Comparison of ENCODE assay signal across 8 mouse cellular contexts in the genomic region with DNA sequence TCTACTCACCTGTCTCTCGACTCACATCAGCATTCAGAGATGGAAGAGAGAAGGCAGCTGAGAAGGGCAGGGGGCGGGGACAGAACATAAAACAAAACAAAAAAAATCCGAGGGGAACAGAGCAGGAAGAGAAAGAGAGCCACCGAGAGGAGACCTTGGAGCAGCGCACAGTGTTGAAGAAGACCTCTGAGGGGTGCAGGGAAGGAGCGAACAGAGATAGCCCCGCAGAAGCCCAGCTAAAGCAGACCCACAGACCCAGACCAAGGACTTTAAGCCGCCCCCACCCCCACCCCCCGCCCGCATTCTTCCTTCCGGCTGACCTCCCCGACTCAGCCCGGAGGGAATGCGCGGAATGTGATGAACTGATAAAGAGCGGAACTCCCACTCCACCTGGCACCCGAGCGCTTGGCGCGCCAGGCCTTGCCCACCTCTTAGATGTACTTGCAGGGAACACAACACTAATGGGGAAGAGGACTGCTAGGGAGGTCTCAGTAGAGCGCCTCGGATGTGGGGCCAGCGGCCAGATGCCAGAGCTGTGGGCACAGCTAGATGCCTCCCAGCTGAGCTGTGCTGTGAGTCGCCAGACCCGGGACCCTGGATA. TPM values are rescaled to one million over a fixed set of nuclear protein-coding genes. Genes with fewer than 3 reads are reported as not detected.
DNase-seq lines count a peak whose midpoint lies in the region; ATAC-seq and TF ChIP-seq lines count a peak whose summit lies in the region.

No protein-coding gene starts in this region.

- intact Hi-C loops in left cerebral cortex, postnatal 10 days (cut with DNase I), result loop anchor here (1.0 kb wide), 1 partner anchor 29 kb away; a partner anchor contains a TSS

- ATAC-seq in heart, postnatal 0 days (ENCODE audit: insufficient read depth, low read depth), result no peak
- ATAC-seq in liver, embryonic 14.5 days (ENCODE audit: insufficient read depth), result no peak
- ATAC-seq in neural tube, embryonic 15.5 days (ENCODE audit: low FRiP score), result no peak

- 0 out of 2 replicates have a peak, but pooled peaks cover 4% of the 10 kb centered on the region for H3K4me1 ChIP-seq in heart, postnatal 0 days (ENCODE audit: control insufficient read depth, insufficient read depth)
- peaks cover 0 to 5% of the 10 kb centered on the region in 2 experiments; a peak in 2 of 4 replicates for H3K4me1 ChIP-seq in liver, embryonic 14.5 days (replicated peaks; ENCODE audit: control insufficient read depth in 2 of 2, insufficient read depth in 2 of 2, low read length in 1 of 2)
- H3K4me1 ChIP-seq in neural tube, embryonic 15.5 days, result peaks cover 21% of the 10 kb centered on the region

- TF ChIP-seq CTCF in heart, postnatal 0 days (IDR thresholded peaks at IDR 0.05; ENCODE audit: low read depth), result peak; percentile 4; the same call in 1 of the 2 replicates
- TF ChIP-seq CTCF in liver, embryonic 14.5 days (IDR thresholded peaks at IDR 0.05; ENCODE audit: low read depth), result no peak
- TF ChIP-seq CTCF in layer of hippocampus, adult 2 months (conservative IDR thresholded peaks at IDR 0.05), result no peak

- no peak for TF ChIP-seq EP300 in heart, postnatal 0 days (IDR thresholded peaks at IDR 0.05; ENCODE audit: low read depth)
- TF ChIP-seq EP300 in liver, embryonic 14.5 days (IDR thresholded peaks at IDR 0.05; ENCODE audit: low read depth), result no peak

- H3K4me2 ChIP-seq in heart, postnatal 0 days (ENCODE audit: low read depth, low read length), result peak overlapping the region; percentile 52
- peak overlapping the region; percentile 2; the same call in 1 of the 2 replicates for H3K4me2 ChIP-seq in liver, embryonic 14.5 days (ENCODE audit: low read depth)
- H3K4me2 ChIP-seq in neural tube, embryonic 15.5 days, result peak overlapping the region; percentile 45

- H3K9ac ChIP-seq in heart, postnatal 0 days (replicated peaks; ENCODE audit: low read depth, low read length), result no peak overlapping the region; the same call in 1 of the 2 replicates
- no peak overlapping the region for H3K9ac ChIP-seq in liver, embryonic 14.5 days (replicated peaks)
- no peak overlapping the region for H3K9ac ChIP-seq in neural tube, embryonic 15.5 days (replicated peaks)

- H3K9me3 ChIP-seq in heart, postnatal 0 days (replicated peaks; ENCODE audit: control insufficient read depth, low read length), result peaks cover 4% of the 10 kb centered on the region; the same call in 1 of the 2 replicates
- no peaks in the 10 kb centered on the region for H3K9me3 ChIP-seq in liver, embryonic 14.5 days (ENCODE audit: control insufficient read depth, low read length)
- no peaks in the 10 kb centered on the region for H3K9me3 ChIP-seq in neural tube, embryonic 15.5 days (replicated peaks)

- DNase-seq in 3T3-L1 (ENCODE audit: low read depth, low spot score) (peak; percentile 46), NIH3T3 (ENCODE audit: low read depth) (peak; percentile 62)
- no peak for DNase-seq in heart, postnatal 0 days (ENCODE audit: low spot score)
- DNase-seq in liver, embryonic 14.5 days (ENCODE audit: low read depth in 3 of 3, low spot score in 3 of 3), result no peak
- DNase-seq in layer of hippocampus, adult 2 months (ENCODE audit: low spot score in 2 of 2), result no peak
- no peak for DNase-seq in left cerebral cortex, postnatal 10 days (ENCODE audit: extremely low spot score in 1 of 2, low spot score in 2 of 2)
- DNase-seq in spleen, postnatal 14 days (ENCODE audit: low spot score in 2 of 2), result no peak

- H3K36me3 ChIP-seq in heart, postnatal 0 days (replicated peaks; ENCODE audit: control insufficient read depth, insufficient read depth, low read length), result no peaks in the 10 kb centered on the region
- H3K36me3 ChIP-seq in liver, embryonic 14.5 days (replicated peaks; ENCODE audit: control insufficient read depth, insufficient read depth, low read depth), result no peaks in the 10 kb centered on the region
- no peaks in the 10 kb centered on the region for H3K36me3 ChIP-seq in neural tube, embryonic 15.5 days

- 1% methylated on average over 25 of the region's 25 CpGs for WGBS in heart, postnatal 0 days
- WGBS in liver, embryonic 14.5 days (ENCODE audit: insufficient replicate concordance), result 1% methylated on average over 25 of the region's 25 CpGs
- WGBS in neural tube, embryonic 15.5 days, result 3% methylated on average over 25 of the region's 25 CpGs

- peak overlapping the region; percentile 30 for H3K4me3 ChIP-seq in heart, postnatal 0 days (ENCODE audit: low read depth, low read length)
- H3K4me3 ChIP-seq in liver, embryonic 14.5 days (ENCODE audit: insufficient read depth in 1 of 2, low read depth in 2 of 2, low read length in 2 of 2), result no peak overlapping the region
- no peak overlapping the region for H3K4me3 ChIP-seq in neural tube, embryonic 15.5 days (replicated peaks)
- no peak overlapping the region for H3K4me3 ChIP-seq in layer of hippocampus, adult 2 months

- no peak overlapping the region for H3K27ac ChIP-seq in heart, postnatal 0 days (ENCODE audit: low read depth)
- H3K27ac ChIP-seq in liver, embryonic 14.5 days, result no peak overlapping the region
- no peak overlapping the region for H3K27ac ChIP-seq in neural tube, embryonic 15.5 days (replicated peaks)
- no peak overlapping the region for H3K27ac ChIP-seq in layer of hippocampus, adult 2 months

- peaks cover 8% of the 10 kb centered on the region; the same call in 1 of the 2 replicates for H3K27me3 ChIP-seq in heart, postnatal 0 days (ENCODE audit: control insufficient read depth, insufficient read depth, low read length)
- H3K27me3 ChIP-seq in liver, embryonic 14.5 days (ENCODE audit: control insufficient read depth, insufficient read depth, low read length), result peaks cover 14% of the 10 kb centered on the region
- H3K27me3 ChIP-seq in neural tube, embryonic 15.5 days (replicated peaks), result no peaks in the 10 kb centered on the region; the same call in none of the 2 replicates

RNA-seq across cellular contexts. Expression of a gene that starts 14.5 kb away (rescaled TPM):
- total RNA-seq in heart, postnatal 0 days (2014; rRNA removed; ENCODE audit: low replicate concordance), result not detected in 2 replicates
- not detected in 2 replicates for polyA plus RNA-seq in heart, postnatal 0 days (2015; fragmentation: Nextera tagmentation; extraction: Ambion mirVana)
- polyA plus RNA-seq in liver, embryonic 14.5 days (2012; rRNA removed), result 0.01 TPM in 1 of 2 replicates, not detected in the other
- not detected in 2 replicates for polyA plus RNA-seq in liver, embryonic 14.5 days (2014; fragmentation: Nextera tagmentation; extraction: Ambion mirVana)
- polyA plus RNA-seq in neural tube, embryonic 15.5 days (2015; fragmentation: Nextera tagmentation; extraction: Ambion mirVana), result 0.28 and 0.50 TPM in 2 replicates
- not detected for total RNA-seq in layer of hippocampus, adult 2 months (2021)
- not detected for total RNA-seq in left cerebral cortex, postnatal 10 days (2021)

RNA-seq across cellular contexts. Expression of a gene that starts 28.8 kb away (rescaled TPM):
- total RNA-seq in heart, postnatal 0 days (2014; rRNA removed; ENCODE audit: low replicate concordance), result 12.2 and 47.8 TPM in 2 replicates
- 6.6 and 7.2 TPM in 2 replicates for polyA plus RNA-seq in heart, postnatal 0 days (2015; fragmentation: Nextera tagmentation; extraction: Ambion mirVana)
- polyA plus RNA-seq in liver, embryonic 14.5 days (2012; rRNA removed), result 1.7 and 2.0 TPM in 2 replicates
- 1.5 and 1.9 TPM in 2 replicates for polyA plus RNA-seq in liver, embryonic 14.5 days (2014; fragmentation: Nextera tagmentation; extraction: Ambion mirVana)
- 17.7 and 20.3 TPM in 2 replicates for polyA plus RNA-seq in neural tube, embryonic 15.5 days (2015; fragmentation: Nextera tagmentation; extraction: Ambion mirVana)
- 10 to 100 TPM; 10.3 to 16.1 TPM for total RNA-seq in layer of hippocampus, adult 2 months (2021)
- 10 to 100 TPM; 13.6 to 16.2 TPM for total RNA-seq in left cerebral cortex, postnatal 10 days (2021)

RNA-seq across cellular contexts. Expression of a gene that starts 40.7 kb away (rescaled TPM):
- 0.31 TPM in 1 of 2 replicates, not detected in the other for total RNA-seq in heart, postnatal 0 days (2014; rRNA removed; ENCODE audit: low replicate concordance)
- polyA plus RNA-seq in heart, postnatal 0 days (2015; fragmentation: Nextera tagmentation; extraction: Ambion mirVana), result 0.05 and 0.11 TPM in 2 replicates
- 0.06 and 0.09 TPM in 2 replicates for polyA plus RNA-seq in liver, embryonic 14.5 days (2012; rRNA removed)
- polyA plus RNA-seq in liver, embryonic 14.5 days (2014; fragmentation: Nextera tagmentation; extraction: Ambion mirVana), result not detected in 2 replicates
- polyA plus RNA-seq in neural tube, embryonic 15.5 days (2015; fragmentation: Nextera tagmentation; extraction: Ambion mirVana), result not detected in 2 replicates
- total RNA-seq in layer of hippocampus, adult 2 months (2021), result not detected
- not detected for total RNA-seq in left cerebral cortex, postnatal 10 days (2021)

Comparison
In these comparisons a context has a peak if more than half of its experiments do, and no peak if none do; other contexts are left out.
1. DNase-seq: peak in 3T3-L1 (single experiment) and NIH3T3 (single experiment); none in heart, postnatal 0 days (single experiment), liver, embryonic 14.5 days (0 of 3), layer of hippocampus, adult 2 months (0 of 2), left cerebral cortex, postnatal 10 days (0 of 2) and spleen, postnatal 14 days (0 of 2).
2. H3K4me2 ChIP-seq: peak in every context shown above with its lines; median percentile 52 in heart, postnatal 0 days; 45 in neural tube, embryonic 15.5 days; 2 in liver, embryonic 14.5 days.